Mouse (Mus musculus): ENCODE results near the gene Ssc4d. TPM values are rescaled to one million over a fixed set of nuclear protein-coding genes. Genes with fewer than 3 reads are reported as not detected.

Ssc4d gene
- total and polyA plus RNA-seq, 2 experiments from 2014 or later, result 4.0 to 7.0 TPM

DNA sequence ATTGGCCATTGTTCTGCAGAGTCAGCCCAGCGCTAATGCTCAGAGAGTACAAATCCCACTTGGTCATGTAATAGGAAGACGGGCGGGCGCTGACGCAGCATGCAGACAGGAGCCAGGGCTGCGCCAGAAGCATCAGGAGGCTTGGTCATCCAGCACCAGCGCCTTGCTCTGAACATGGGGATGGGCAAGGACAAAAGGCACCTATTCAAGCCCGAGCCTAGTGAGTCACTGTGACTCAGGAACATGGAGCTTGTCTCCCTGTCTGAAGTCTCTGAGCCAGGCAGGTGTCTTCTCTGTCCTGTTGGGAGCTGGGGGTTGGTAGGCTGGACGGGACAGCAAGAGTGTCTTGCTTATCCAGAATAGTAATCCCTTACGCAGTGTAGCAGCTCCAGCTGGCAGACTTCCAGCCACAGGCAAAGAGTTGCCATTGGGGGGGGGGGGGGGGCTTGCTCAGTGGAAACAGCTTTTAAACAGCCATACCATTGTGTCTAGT, 28.4 kb downstream of the Ssc4d start:
- Histone ChIP-seq H3K27ac (ENCODE audit: low read depth, low read length) (no peak overlapping the region), H3K27me3 (ENCODE audit: insufficient read depth, low read length) (no peaks in the 10 kb centered on the region), H3K9ac (0 out of 2 replicates have a peak overlapping the region, but pooled peaks have one; percentile 10), H3K4me2 (ENCODE audit: low read depth) (peak overlapping the region; percentile 6; the same call in 1 of the 2 replicates), H3K4me1 (ENCODE audit: insufficient read depth) (no peaks in the 10 kb centered on the region), H3K4me3 (ENCODE audit: low read depth, low read length) (no peak overlapping the region), H3K36me3 (ENCODE audit: insufficient read depth) (no peaks in the 10 kb centered on the region), H3K9me3 (ENCODE audit: low read length) (no peaks in the 10 kb centered on the region)
- ATAC-seq, result peak; percentile 25; the same call in 1 of the 2 replicates
- 47% methylated on average over 10 of the region's 10 CpGs for WGBS
- no peak for TF ChIP-seq CTCF (IDR thresholded peaks at IDR 0.05; ENCODE audit: low read depth)
- peak; percentile 55 for DNase-seq

GRCm38 (mm10) chr5:135942710-135943109, 31.6 kb downstream of the Ssc4d start:
- Histone ChIP-seq H3K27me3 (ENCODE audit: insufficient read depth, low read length) (no peaks in the 10 kb centered on the region), H3K36me3 (ENCODE audit: insufficient read depth) (no peaks in the 10 kb centered on the region), H3K9me3 (ENCODE audit: low read length) (no peaks in the 10 kb centered on the region), H3K4me2 (ENCODE audit: low read depth) (no peak overlapping the region), H3K9ac (no peak overlapping the region), H3K4me1 (ENCODE audit: insufficient read depth) (no peaks in the 10 kb centered on the region), H3K4me3 (ENCODE audit: low read depth, low read length) (no peak overlapping the region), H3K27ac (ENCODE audit: low read depth, low read length) (no peak overlapping the region)
- WGBS, result 55% methylated on average over 6 of the region's 6 CpGs
- no peak for TF ChIP-seq CTCF (IDR thresholded peaks at IDR 0.05; ENCODE audit: low read depth)
- ATAC-seq (no peak), DNase-seq (no peak)

DNA sequence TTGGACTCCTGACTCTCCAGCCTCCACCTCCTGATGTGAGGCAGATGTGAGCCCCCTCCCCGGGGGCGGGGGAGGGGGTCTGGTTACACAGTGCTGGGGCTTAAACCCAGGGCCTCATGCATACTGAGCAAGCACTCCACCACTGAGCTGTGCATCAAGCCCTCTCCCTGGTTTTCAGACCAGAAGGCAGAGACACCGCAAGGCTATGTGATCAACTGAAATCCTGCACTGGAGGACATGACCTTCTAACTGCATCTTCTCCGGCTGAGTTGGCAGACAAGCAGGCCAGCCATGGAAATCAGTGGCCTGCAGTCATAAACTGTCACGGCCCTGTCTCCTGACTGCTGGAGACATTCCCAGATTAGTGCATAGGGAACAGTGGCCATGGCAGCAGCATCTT, 33.7 kb downstream of the Ssc4d start:
- ATAC-seq (no peak), DNase-seq (no peak)
- Histone ChIP-seq H3K36me3 (ENCODE audit: insufficient read depth) (no peaks in the 10 kb centered on the region), H3K27me3 (ENCODE audit: insufficient read depth, low read length) (no peaks in the 10 kb centered on the region), H3K9ac (no peak overlapping the region), H3K4me3 (ENCODE audit: low read depth, low read length) (no peak overlapping the region), H3K4me1 (ENCODE audit: insufficient read depth) (no peaks in the 10 kb centered on the region), H3K27ac (ENCODE audit: low read depth, low read length) (no peak overlapping the region), H3K4me2 (ENCODE audit: low read depth) (no peak overlapping the region), H3K9me3 (ENCODE audit: low read length) (no peaks in the 10 kb centered on the region)
- no peak for TF ChIP-seq CTCF (IDR thresholded peaks at IDR 0.05; ENCODE audit: low read depth)
- 69% methylated on average over 5 of the region's 5 CpGs for WGBS

DNA sequence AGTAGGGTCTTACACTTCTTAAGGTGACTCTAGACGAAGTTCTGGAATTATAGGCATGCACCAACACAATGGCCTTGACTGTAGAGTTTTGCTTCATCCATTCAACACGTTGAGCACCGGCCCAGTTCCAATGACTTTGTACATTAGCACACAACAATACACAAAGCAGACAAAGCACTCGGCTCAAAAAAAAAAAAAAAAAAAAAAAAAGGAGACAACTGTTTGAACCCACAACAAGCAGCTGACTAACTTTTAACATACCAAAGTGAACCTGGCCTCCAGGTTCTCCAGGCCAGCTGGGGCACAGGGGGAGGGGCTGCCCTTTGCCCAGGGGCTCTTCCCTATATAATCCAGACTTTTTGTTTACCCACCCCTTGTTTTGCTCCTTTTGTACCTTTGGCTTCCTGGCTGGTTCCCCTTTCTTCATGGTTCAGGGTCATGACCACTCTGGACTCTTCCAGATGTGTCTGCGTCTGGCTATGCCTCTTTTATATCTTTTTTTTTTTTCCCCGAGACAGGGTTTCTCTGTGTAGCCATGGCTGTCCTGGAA, 38.6 kb downstream of the Ssc4d start:
- H3K27ac ChIP-seq (ENCODE audit: low read depth, low read length), result no peak overlapping the region
- 78% methylated on average over 6 of the region's 6 CpGs for WGBS
- H3K9me3 ChIP-seq (ENCODE audit: low read length), result no peaks in the 10 kb centered on the region
- H3K4me1 ChIP-seq (ENCODE audit: insufficient read depth), result peaks cover 7% of the 10 kb centered on the region
- no peak overlapping the region for H3K4me2 ChIP-seq (ENCODE audit: low read depth)
- H3K9ac ChIP-seq, result no peak overlapping the region
- peaks cover 8% of the 10 kb centered on the region for H3K36me3 ChIP-seq (ENCODE audit: insufficient read depth)
- ATAC-seq, result no peak
- no peaks in the 10 kb centered on the region for H3K27me3 ChIP-seq (ENCODE audit: insufficient read depth, low read length)
- no peak overlapping the region for H3K4me3 ChIP-seq (ENCODE audit: low read depth, low read length)
- DNase-seq, result no peak
- TF ChIP-seq CTCF (IDR thresholded peaks at IDR 0.05; ENCODE audit: low read depth), result no peak

- H3K27me3 ChIP-seq (ENCODE audit: insufficient read depth, low read length), result no peaks in the 10 kb centered on the region
- H3K4me3 ChIP-seq (ENCODE audit: low read depth, low read length), result peak overlapping the region; percentile 98
- peaks cover 7% of the 10 kb centered on the region for H3K4me1 ChIP-seq (ENCODE audit: insufficient read depth)
- H3K36me3 ChIP-seq (ENCODE audit: insufficient read depth), result peaks cover 14% of the 10 kb centered on the region
- peak overlapping the region; percentile 99 for H3K27ac ChIP-seq (ENCODE audit: low read depth, low read length)
- no peak for DNase-seq
- 53% methylated on average over 7 of the region's 7 CpGs for WGBS
- H3K9ac ChIP-seq, result peak overlapping the region; percentile 99; the same call in 1 of the 2 replicates
- peak; percentile 1 for ATAC-seq
- peak overlapping the region; percentile 52 for H3K4me2 ChIP-seq (ENCODE audit: low read depth)
- no peak for TF ChIP-seq CTCF (IDR thresholded peaks at IDR 0.05; ENCODE audit: low read depth)
- H3K9me3 ChIP-seq (ENCODE audit: low read length), result no peaks in the 10 kb centered on the region
Observed at GRCm38 (mm10) chr5:135935176-135935523, 39.2 kb downstream of the Ssc4d start.

- 1% methylated on average over 47 of the region's 48 CpGs for WGBS
- DNase-seq (peak; percentile 98), ATAC-seq (peak; percentile 95)
- Histone ChIP-seq H3K4me3 (ENCODE audit: low read depth, low read length) (peak within 1 kb of the TSS; percentile 98), H3K36me3 (ENCODE audit: insufficient read depth) (peaks cover 19% of the 10 kb centered on the region), H3K4me2 (ENCODE audit: low read depth) (peak within 1 kb of the TSS; percentile 52), H3K27ac (ENCODE audit: low read depth, low read length) (peak within 1 kb of the TSS; percentile 99), H3K9ac (peak within 1 kb of the TSS; percentile 99), H3K9me3 (ENCODE audit: low read length) (no peaks in the 10 kb centered on the region), H3K27me3 (ENCODE audit: insufficient read depth, low read length) (no peaks in the 10 kb centered on the region), H3K4me1 (ENCODE audit: insufficient read depth) (peaks cover 7% of the 10 kb centered on the region)
- TF ChIP-seq CTCF (IDR thresholded peaks at IDR 0.05; ENCODE audit: low read depth), result peak; percentile 80
Observed at GRCm38 (mm10) chr5:135934481-135935175, 39.7 kb downstream of the Ssc4d start, which contains the start of gene Ywhag. Gene Ywhag (minus strand): TSS chr5:135934616.

DNA sequence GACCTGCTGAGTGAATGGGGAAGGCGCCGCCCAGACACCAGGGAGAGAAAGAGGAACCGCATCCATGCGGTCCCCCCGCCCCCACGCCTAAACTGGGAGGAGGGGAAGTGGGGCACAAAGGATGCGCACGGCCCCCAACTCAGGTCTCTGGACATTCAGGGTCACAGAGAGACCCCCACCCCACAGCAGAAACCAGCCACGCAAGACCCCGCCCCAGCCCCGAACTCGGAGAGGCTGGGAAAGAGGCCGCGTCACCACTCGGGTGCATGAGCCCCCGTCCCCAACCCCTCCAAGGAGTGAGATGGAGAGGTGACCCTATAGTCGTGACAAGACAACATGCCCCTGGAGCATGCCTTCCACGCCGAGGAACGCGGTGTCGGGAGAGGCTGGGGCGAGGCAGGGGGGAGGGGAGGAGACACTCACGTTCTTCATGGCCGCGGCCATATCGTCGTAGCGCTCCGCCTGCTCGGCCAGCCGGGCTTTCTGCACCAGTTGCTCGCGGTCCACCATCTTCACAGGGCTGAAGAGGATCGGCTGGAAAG, 40.4 kb downstream of the Ssc4d start:
- Histone ChIP-seq H3K4me3 (ENCODE audit: low read depth, low read length) (peak overlapping the region; percentile 98), H3K9ac (peak overlapping the region; percentile 99), H3K4me2 (ENCODE audit: low read depth) (peak overlapping the region; percentile 52), H3K27me3 (ENCODE audit: insufficient read depth, low read length) (no peaks in the 10 kb centered on the region), H3K27ac (ENCODE audit: low read depth, low read length) (peak overlapping the region; percentile 99), H3K4me1 (ENCODE audit: insufficient read depth) (peaks cover 8% of the 10 kb centered on the region), H3K36me3 (ENCODE audit: insufficient read depth) (peaks cover 25% of the 10 kb centered on the region), H3K9me3 (ENCODE audit: low read length) (no peaks in the 10 kb centered on the region)
- no peak for TF ChIP-seq CTCF (IDR thresholded peaks at IDR 0.05; ENCODE audit: low read depth)
- ATAC-seq, result peak; percentile 68
- under 1% methylated on average over 29 of the region's 35 CpGs for WGBS
- DNase-seq, result peak; percentile 82
